ENCODE assay signal across 9 mouse cellular contexts in genomic region chr17:25951803-25952623, GRCm38 (mm10). TPM values are rescaled to one million over a fixed set of nuclear protein-coding genes. Genes with fewer than 3 reads are reported as not detected.
DNase-seq lines count a peak whose midpoint lies in the region; ATAC-seq lines count a peak whose summit lies in the region.
"Had no signal": no experiment of that assay in that cellular context is flagged by ENCODE, and none has a peak within 500 bp of the region (broad histone marks: within the 10 kb centered on the region; RNA-seq: fewer than 3 reads in every experiment).

TSS of gene A930017K11Rik (minus strand) at chr17:25952565.

- peak within 1 kb of the TSS; percentile 37 for H3K4me2 ChIP-seq in neural tube, embryonic 11.5 days (ENCODE audit: low read depth)

- H3K9ac ChIP-seq in neural tube, embryonic 11.5 days (ENCODE audit: low read length), result no peak within 1 kb of the TSS

- DNase-seq in adrenal gland, adult 2 months, result peak; percentile 30
- no peak for DNase-seq in adrenal gland, postnatal 10 days
- peak; percentile 67 for DNase-seq in retina, postnatal 1 day
- DNase-seq in retina, embryonic 14.5 days (ENCODE audit: low spot score), result no peak
- DNase-seq in kidney, postnatal 10 days, result peak; percentile 58
- no peak for DNase-seq in neural tube, embryonic 11.5 days (ENCODE audit: low spot score)
- DNase-seq in layer of hippocampus, adult 9-10 months (ENCODE audit: low spot score), result no peak
- no peak for DNase-seq in c-Kit-positive CD71-positive TER-119-positive erythroid progenitor cells, embryonic 14.5 days (ENCODE audit: low spot score)

- H3K9me3 ChIP-seq in neural tube, embryonic 11.5 days (ENCODE audit: control insufficient read depth, low read length), result no peaks in the 10 kb centered on the region

- no peak within 1 kb of the TSS for H3K27ac ChIP-seq in neural tube, embryonic 11.5 days (ENCODE audit: low read depth, low read length)

- H3K27me3 ChIP-seq in neural tube, embryonic 11.5 days (ENCODE audit: control insufficient read depth, insufficient read depth, low read length), result peaks cover 29% of the 10 kb centered on the region

- 1% methylated on average over 52 of the region's 58 CpGs for WGBS in neural tube, embryonic 11.5 days

- H3K4me1 ChIP-seq in neural tube, embryonic 11.5 days (ENCODE audit: control insufficient read depth, insufficient read depth, low read length), result no peaks in the 10 kb centered on the region

- H3K4me3 ChIP-seq in neural tube, embryonic 11.5 days (ENCODE audit: low read depth, low read length), result peak within 1 kb of the TSS; percentile 26

- ATAC-seq in neural tube, embryonic 11.5 days (ENCODE audit: insufficient read depth, low FRiP score, low TSS enrichment), result no peak

- H3K36me3 ChIP-seq in neural tube, embryonic 11.5 days (ENCODE audit: control insufficient read depth, insufficient read depth, low read length), result no peaks in the 10 kb centered on the region

RNA-seq across cellular contexts. Expression of gene A930017K11Rik, which starts in this region (rescaled TPM):
- not detected for total RNA-seq in adrenal gland, adult 2 months (2021)
- 0.13 TPM in 1 of 2 replicates, not detected in the other for polyA plus RNA-seq in adrenal gland, adult 2 months (2012; rRNA removed)
- not detected for total RNA-seq in adrenal gland, postnatal 10 days (2021)
- not detected in 2 replicates for polyA plus RNA-seq in neural tube, embryonic 11.5 days (2014; fragmentation: Nextera tagmentation; extraction: Ambion mirVana)
- total RNA-seq: heart, postnatal 10 days had no signal

Comparison
In these comparisons a context has a peak if more than half of its experiments do, and no peak if none do; other contexts are left out.
1. DNase-seq: peak in retina, postnatal 1 day (single experiment) and kidney, postnatal 10 days (single experiment); none in adrenal gland, postnatal 10 days (single experiment), retina, embryonic 14.5 days (single experiment), neural tube, embryonic 11.5 days (single experiment), layer of hippocampus, adult 9-10 months (single experiment) and c-Kit-positive CD71-positive TER-119-positive erythroid progenitor cells, embryonic 14.5 days (single experiment).
2. Peak in DNase-seq in adrenal gland, adult 2 months; RNA of the gene not detected or under 1 TPM.